Mouse (Mus musculus): ENCODE results near the gene Slc25a31. TPM values are rescaled to one million over a fixed set of nuclear protein-coding genes. Genes with fewer than 3 reads are reported as not detected.

Gene Slc25a31
- total RNA-seq, 2 experiments from 2014 or later, result 0.12 TPM; not detected in 1

DNA sequence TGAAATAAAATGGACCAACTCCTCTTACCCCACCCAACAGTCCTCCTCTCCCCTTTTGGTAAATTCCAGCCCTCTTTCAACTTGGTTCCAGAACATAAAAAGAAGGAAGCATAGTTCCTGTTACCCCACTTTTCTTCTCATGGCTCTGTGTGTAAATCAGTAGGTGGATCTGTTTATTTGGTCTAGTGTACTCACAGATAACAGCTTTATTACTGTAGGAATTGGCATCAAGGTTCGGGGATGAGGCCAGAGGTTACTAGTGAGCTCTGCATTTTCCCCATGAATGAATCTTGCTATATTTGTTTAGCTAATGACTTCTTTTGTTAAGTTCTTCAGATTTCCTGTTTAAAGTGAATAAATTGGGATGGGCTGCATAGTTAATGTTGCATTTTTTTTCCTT, 7.4 kb downstream of the Slc25a31 start:
- DNase-seq (ENCODE audit: extremely low spot score in 1 of 2, low spot score in 1 of 2), result no peak

GRCm38 (mm10) chr3:40719022-40719421, 10.4 kb downstream of the Slc25a31 start:
- DNase-seq (ENCODE audit: extremely low spot score in 1 of 2, low spot score in 1 of 2), result no peak

- DNase-seq (ENCODE audit: extremely low spot score in 1 of 2, low spot score in 1 of 2), result no peak
These were observed 29.8 kb downstream of the Slc25a31 start for GRCm38 (mm10) chr3:40738381-40738912.

- DNase-seq (ENCODE audit: extremely low spot score in 1 of 2, low spot score in 1 of 2), result no peak
These were observed 35.6 kb downstream of the Slc25a31 start, which contains the start of gene Hspa4l for GRCm38 (mm10) chr3:40744024-40744835. Gene Hspa4l, plus strand, starts transcription at chr3:40744495.

DNA sequence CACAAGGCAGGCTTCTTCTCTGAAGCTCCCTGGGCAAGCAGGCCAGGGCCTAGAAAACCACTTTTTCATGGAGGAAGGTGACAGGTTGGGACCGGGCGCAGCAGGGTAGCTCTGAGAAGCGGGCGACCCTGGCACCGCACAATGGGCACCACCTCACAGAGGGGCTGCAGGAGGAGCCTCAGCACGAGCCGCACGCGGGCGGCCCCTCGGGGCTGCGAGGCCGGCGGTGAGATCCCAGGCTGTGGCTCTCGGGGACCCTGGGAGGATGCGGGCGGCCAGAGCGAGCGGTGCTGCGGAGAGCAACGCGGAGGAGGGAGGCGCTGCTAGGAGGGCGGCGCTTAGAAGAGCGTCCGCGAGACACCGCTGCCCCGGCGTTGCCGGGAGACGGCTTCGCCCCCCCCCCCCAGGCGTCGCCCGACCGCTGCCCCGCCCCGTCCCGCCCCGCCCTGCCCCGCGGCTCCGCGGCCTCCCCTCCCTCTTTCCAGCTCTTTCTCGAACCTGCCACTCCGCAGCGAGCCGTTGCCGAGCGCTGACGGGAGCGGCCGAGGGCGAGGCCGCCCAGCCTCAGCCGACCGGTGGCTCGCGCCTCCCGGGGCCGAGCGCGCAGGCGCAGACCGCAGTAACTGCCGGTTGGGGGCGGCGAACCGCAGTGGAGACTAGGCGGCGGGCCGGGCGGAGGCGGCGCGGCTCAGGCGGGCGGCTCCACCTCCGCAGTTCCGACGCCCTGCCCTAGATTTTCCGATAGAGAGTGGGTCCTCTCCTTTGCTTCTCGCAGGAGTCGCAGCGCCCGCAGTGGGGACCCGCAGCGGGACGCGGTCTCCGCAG, 36.4 kb downstream of the Slc25a31 start:
- DNase-seq (ENCODE audit: extremely low spot score in 1 of 2, low spot score in 1 of 2), result peak; percentile 86 to 91

GRCm38 (mm10) chr3:40745661-40746547, 37.2 kb downstream of the Slc25a31 start:
- no peak for DNase-seq (ENCODE audit: extremely low spot score in 1 of 2, low spot score in 1 of 2)

GRCm38 (mm10) chr3:40760746-40761145, 52.1 kb downstream of the Slc25a31 start:
- no peak for DNase-seq (ENCODE audit: extremely low spot score in 1 of 2, low spot score in 1 of 2)

DNA sequence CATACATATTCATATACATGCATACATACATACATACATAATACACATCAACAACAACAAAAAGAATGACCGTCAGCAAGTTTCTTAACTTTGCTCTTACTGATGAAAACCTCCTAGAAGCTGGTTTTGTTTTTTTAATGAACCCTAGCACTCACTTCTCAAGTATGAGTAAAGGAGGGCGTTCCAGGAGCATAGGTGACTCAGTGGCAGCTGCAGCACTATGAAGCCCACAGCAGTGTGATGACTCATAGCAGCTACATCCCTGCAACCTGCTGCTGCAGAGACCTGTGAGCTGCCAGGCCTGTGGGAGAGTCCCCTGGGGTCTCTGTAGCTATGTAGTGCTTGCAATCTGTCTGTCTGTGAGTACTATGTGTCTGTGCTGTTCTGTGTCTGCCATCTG, 52.7 kb downstream of the Slc25a31 start:
- no peak for DNase-seq (ENCODE audit: extremely low spot score in 1 of 2, low spot score in 1 of 2)

Other genes with a start within 250 kb of the Slc25a31 start
- 1 to 10 TPM; 4.9 to 7.5 TPM for gene Intu, start 177.6 kb upstream of the Slc25a31 start, total RNA-seq (2021)
- 100 to 1,000 TPM; 143 to 145 TPM for gene Hspa4l, start 35.6 kb downstream of the Slc25a31 start, total RNA-seq (2021)
- 1 to 10 TPM; 3.6 to 4.2 TPM for gene Plk4, start 91.2 kb downstream of the Slc25a31 start, total RNA-seq (2021)
- 10 to 100 TPM; 19.5 to 20.1 TPM for gene Mfsd8, start 138.0 kb downstream of the Slc25a31 start, total RNA-seq (2021)
- 10 to 100 TPM; 12.2 to 14.6 TPM for gene Abhd18, start 138.1 kb downstream of the Slc25a31 start, total RNA-seq (2021)
- gene 1700034I23Rik, start 193.7 kb downstream of the Slc25a31 start, total RNA-seq (2021), result under 1 TPM; 0.15 to 0.31 TPM
- 10 to 100 TPM; 14.7 to 14.9 TPM for gene Larp1b, start 241.0 kb downstream of the Slc25a31 start, total RNA-seq (2021)